Mouse (Mus musculus) brown adipose tissue, adult 24 weeks (tissue): ENCODE measurements around the gene Tns3. TPM values are rescaled to one million over a fixed set of nuclear protein-coding genes. Genes with fewer than 3 reads are reported as not detected.

ENCODE experiments used
- H3K27ac ChIP-seq: fragments of 200-500 bp; replicated peaks from 2 replicates; pipeline ENCODE4 v1.5.1; 2012; ENCODE audit warnings: low read depth, mild to moderate bottlenecking, low read length
- H3K4me1 ChIP-seq: fragments of 200-500 bp; 2 replicates; pipeline ENCODE4 v1.6.1; 2012; ENCODE audit warnings: low read length, mixed read lengths; ENCODE audit not compliant: control insufficient read depth, insufficient read depth, insufficient read length
- H3K4me3 ChIP-seq: fragments of 200-500 bp; 2 replicates; pipeline ENCODE4 v1.5.1; 2012; ENCODE audit warnings: low read depth, mild to moderate bottlenecking, low read length, moderate library complexity; ENCODE audit not compliant: insufficient read depth
- polyA plus RNA-seq: library from polyadenylated mRNA; stranded (reverse); fragments of >200 nt; gene quantifications from 2 replicates; pipeline ENCODE4 v1.2.4, GENCODE M21; 2012; ENCODE audit not compliant: missing spikeins, insufficient read depth, insufficient read length

The Tns3 gene
- polyA plus RNA-seq, 1 experiment = 3.0 TPM

DNA sequence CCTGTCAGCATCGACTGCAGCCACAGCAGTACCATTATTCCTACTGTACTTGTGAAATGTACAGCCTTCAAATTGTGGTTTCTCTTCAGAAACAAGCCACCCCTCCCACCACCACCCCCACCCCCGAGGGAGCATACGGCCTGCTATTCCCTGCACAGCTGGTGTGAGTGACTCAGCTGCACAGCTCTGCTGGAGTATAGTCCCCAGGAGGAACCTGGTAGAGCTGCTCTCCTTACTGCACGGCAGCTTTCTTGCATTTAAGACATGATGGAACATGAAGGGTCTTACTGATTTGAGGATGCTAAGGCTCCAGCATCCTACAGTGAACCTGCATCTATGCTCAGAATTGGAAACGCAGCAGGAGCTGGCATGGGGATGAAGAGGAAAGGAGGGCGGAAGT is 176.1 kb downstream of the Tns3 start:
- Histone ChIP-seq H3K4me3 (no peak overlapping the region), H3K27ac (no peak overlapping the region)

DNA sequence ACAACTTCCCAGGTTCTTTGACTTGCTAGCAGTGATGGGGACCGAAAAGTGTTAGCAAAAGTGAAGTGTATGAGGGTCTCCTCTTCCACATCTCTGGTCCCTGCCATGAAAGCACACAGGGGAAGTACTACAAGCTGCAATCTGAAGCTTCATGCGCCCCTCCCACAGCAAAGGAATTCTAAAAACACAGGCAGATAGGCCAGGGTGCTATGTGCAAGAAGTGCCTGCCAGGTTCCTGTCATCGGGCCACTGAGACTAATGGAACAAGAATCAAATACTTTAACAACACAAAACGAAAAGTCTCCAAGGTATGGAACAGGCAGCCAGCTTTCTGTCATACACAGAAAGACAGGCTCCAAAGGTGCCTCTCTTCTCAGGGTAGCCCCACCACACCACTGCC is 177.8 kb downstream of the Tns3 start:
- H3K4me3 ChIP-seq = no peak overlapping the region
- H3K4me1 ChIP-seq = no peaks in the 10 kb centered on the region; the same call in 1 of the 2 replicates
- no peak overlapping the region for H3K27ac ChIP-seq

More for the DNA sequence above, 176.1 kb downstream of the Tns3 start:
- H3K4me1 ChIP-seq = no peaks in the 10 kb centered on the region; the same call in 1 of the 2 replicates

DNA sequence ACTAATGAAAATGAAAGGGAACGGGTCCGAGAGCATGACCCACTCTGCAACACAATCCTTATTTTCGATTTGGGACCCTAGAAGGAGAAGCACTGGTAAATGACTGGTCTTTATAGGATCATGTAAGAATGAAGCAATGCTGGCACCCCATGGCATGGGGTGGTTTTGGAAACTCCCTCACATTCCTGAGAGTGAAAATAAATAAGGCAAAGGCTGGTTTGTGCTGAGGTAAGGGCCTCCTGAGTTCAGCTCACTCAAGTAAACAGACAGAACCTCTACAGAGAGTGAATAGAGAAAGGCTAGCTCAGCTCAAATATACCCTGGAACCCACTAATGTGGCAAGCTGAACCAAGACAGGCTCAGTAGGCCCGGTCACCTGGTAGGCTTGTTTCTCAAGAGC is 179.8 kb downstream of the Tns3 start:
- Histone ChIP-seq H3K4me3 (no peak overlapping the region), H3K4me1 (no peaks in the 10 kb centered on the region; the same call in 1 of the 2 replicates), H3K27ac (no peak overlapping the region)

DNA sequence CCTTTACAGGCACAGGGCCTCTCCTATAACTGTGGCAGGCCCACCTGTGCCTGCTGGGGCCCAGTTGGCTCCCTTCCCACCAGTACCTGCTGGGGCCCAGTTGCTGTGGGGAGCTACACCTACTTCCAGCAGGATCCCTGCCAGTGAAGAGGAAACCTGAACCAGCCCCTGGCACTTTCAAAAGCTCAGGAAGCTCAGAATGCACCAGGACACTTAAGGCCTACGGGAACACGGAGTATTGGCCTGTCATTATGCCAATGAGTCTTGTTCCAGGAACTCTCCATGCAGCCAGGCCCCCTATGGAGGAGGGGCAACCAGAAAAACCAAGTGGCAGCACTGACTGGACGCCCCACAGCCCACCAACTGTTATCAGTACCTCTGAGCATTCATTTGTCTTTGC is 181.6 kb downstream of the Tns3 start:
- Histone ChIP-seq H3K4me1 (no peaks in the 10 kb centered on the region; the same call in 1 of the 2 replicates), H3K4me3 (no peak overlapping the region), H3K27ac (no peak overlapping the region)

DNA sequence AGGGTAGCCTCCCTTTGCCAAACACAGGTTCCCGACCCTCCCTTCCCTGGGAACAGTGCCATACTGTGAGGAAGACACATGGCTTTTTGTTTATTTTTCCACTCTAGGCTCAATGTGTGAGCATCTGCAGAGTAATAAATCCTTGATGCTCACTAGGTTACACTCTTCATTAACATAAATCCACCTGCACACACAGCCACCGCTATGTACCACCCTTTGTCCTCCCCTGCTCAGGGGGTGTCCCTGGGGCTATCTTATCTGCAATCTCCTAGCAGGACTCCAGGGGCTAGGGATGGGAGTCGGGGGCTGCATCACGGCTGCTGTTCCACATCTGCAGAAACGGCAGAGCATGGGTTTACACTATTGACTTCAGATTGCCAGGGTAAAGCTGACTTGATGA is 182.4 kb downstream of the Tns3 start:
- Histone ChIP-seq H3K4me3 (no peak overlapping the region), H3K4me1 (no peaks in the 10 kb centered on the region; the same call in 1 of the 2 replicates), H3K27ac (no peak overlapping the region)

DNA sequence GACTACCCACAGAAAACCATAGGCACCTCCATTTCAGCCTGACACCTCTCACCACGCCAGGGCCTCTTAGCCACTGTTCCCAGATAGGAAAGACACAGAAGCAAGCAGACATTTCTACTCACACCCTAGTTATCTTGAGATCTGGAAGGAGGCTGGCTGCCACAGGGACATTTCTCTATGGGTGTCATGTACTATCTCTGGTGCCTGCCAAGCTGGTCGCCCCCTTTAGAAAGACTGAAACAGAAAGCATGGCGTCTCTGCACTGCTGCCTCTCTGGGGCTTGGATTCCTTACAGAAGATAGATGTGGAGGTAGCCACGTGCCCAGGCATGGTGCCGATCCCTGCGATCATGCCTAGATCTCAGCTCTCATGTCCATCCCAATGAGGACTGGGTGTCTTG is 182.8 kb downstream of the Tns3 start:
- no peaks in the 10 kb centered on the region for H3K4me1 ChIP-seq
- H3K4me3 ChIP-seq = no peak overlapping the region
- H3K27ac ChIP-seq = no peak overlapping the region

DNA sequence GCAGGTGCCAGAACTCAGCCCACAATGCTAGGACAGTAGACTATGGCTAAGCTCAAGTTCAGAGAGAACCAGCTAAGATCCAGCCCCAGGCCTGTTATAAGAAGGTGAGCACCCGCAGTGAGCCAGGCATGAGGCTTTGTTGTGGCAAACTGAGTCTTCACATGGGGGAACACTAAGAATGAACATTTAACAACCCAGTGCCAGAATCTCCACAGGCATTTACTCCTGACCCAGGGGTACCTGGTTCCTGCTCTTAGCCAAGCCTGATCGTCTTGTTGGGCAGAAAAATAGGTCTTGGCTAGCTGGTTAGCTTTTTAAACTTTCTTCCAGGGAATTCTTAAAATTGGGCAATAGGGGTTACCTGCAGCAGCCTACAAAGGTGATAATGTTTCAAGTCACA is 184.5 kb downstream of the Tns3 start:
- Histone ChIP-seq H3K4me1 (no peaks in the 10 kb centered on the region), H3K27ac (no peak overlapping the region), H3K4me3 (no peak overlapping the region)

DNA sequence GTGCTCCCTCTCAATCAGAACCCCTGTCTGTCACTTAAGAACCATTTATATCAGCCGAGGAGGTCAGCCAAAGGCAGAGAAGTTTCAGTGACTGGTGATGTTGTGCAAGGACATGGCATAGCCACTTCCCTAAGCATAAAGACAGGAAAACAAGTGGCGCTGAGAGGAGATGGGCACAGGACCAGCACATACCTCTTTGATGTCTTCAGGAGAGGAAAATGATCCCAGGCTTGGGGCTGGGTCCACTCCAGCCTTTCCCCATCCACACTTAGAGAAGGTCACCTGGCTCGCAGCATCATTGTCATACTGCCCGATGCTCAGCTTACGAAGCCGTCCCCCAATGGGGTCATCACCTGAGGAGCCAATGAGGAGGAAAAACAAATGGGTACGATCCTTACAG is 185.0 kb downstream of the Tns3 start:
- H3K27ac ChIP-seq = no peak overlapping the region
- no peak overlapping the region for H3K4me3 ChIP-seq
- H3K4me1 ChIP-seq = no peaks in the 10 kb centered on the region

DNA sequence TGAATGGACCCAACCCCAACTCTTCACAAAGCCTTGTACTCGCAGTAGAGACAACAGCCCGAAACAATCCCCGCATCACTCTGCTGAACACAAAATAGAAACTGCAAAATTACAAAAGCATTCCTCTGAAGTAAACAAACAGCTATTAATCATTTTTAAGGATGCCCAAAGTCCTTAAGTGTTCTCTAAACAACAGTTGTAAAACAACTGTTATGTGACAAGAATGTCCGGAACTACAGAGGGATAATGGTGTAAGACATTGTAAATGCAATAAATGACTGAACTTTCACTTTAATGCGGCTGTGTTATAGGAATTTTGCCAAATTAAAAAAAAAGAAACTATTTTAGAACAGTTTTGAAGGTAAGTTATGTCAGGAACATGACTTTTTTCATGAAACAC is 190.7 kb downstream of the Tns3 start:
- no peak overlapping the region for H3K4me3 ChIP-seq
- no peak overlapping the region for H3K27ac ChIP-seq
- no peaks in the 10 kb centered on the region for H3K4me1 ChIP-seq

DNA sequence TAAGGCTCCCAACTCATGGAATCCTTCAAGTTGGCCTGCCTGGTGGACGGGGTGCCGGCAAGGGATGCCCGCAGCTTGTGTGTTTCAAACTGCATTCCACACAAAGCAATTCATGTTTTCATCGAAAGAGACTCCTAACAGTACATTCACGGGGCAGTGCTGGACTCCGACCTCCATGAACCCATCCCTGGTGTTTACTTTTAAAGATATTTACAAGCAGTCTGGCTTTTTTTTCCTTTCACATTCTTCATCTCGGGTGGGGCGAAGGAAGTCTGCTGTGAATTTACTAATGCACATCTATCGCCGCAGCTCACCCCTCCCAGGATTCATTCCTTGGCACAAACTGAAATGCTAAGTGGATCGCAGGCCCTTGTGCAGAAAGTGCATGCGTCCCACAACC is 191.9 kb downstream of the Tns3 start:
- H3K4me1 ChIP-seq = no peaks in the 10 kb centered on the region
- no peak overlapping the region for H3K4me3 ChIP-seq
- H3K27ac ChIP-seq = no peak overlapping the region

DNA sequence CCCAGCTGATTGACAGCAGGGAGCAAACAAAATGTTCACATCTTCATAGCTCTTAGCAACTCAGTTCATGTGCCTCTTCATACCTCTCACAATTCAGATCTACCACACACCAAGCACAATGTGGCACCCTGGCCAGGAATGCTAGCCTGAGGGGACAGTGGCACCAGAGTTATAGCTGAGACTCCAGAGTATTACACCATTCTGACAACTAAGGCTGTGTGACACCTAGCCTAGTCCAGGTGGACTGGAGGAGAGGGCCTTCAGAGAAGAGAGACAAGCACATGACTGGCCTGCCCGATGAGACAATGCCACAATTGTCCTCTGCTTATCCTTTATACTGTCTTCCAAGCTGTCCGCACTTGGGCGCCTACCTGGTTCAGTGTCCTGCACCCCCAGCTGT is 192.8 kb downstream of the Tns3 start:
- Histone ChIP-seq H3K4me3 (no peak overlapping the region), H3K4me1 (no peaks in the 10 kb centered on the region), H3K27ac (no peak overlapping the region)

DNA sequence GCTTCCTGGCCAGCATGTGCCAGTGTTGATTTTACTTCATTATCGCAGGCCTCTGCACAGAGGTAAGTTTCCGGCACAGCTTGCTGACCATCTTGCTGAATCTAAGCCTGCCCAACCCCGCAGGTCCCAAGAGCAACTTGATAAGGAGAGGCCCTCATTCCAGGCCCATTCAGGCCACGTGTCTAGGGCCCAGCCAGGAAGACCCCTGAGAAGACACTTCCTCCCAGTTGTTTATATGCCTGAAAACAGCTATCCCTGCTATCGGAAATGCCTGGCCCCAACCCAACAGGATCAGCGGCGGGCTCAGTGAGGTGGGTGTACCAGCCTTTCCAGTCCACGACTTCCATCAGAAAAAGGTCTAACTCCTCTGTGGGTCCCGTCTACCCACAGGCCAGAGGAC is 194.8 kb downstream of the Tns3 start:
- no peak overlapping the region for H3K4me3 ChIP-seq
- H3K4me1 ChIP-seq = no peaks in the 10 kb centered on the region
- H3K27ac ChIP-seq = no peak overlapping the region

DNA sequence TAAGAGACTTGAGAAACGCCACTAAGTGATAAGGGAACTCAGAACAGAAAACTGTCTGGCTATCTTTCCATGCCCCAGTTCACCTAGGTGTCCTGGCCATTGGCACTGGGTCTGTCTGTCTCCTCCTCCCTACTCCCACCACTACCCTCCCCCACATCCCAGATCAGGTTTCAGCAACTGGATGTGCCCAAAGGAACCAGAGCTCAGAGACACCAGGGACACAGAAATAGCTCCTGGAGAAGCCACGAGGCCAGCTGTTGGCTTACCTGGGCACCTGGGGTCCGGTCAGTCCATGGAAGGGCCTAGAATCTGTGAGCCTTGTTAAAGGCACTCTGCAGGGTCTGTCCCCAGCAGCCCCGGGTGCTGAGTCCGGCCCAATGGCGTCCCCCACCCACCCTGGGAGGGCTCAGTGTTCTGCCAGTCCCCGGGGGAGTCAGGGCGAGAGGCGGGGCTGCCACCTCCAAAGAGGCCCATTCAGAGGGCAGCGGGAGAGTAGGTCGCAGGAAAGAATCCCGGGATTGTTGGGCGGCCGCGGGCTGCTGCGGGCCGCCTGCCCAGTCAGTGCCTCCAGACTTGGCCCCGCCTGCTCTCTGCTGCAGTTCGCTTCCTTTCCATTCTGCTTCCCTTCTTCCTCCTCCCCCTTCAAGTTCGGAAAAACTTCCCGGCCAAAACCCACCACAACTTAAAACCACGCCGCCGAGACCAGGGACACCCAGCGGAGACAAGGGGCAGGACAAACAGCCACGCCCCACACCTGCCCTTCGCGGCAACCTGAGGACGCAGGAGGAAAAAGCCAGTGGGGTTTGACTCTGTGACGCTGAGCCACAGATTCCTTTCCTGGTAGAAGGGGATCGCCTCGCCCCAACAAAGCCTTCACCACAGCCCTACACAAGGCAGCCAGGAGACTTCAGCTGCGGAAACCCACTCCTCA is 195.9 kb downstream of the Tns3 start:
- Histone ChIP-seq H3K4me1 (no peaks in the 10 kb centered on the region; the same call in 1 of the 2 replicates), H3K27ac (no peak overlapping the region), H3K4me3 (peak overlapping the region; percentile 56)

DNA sequence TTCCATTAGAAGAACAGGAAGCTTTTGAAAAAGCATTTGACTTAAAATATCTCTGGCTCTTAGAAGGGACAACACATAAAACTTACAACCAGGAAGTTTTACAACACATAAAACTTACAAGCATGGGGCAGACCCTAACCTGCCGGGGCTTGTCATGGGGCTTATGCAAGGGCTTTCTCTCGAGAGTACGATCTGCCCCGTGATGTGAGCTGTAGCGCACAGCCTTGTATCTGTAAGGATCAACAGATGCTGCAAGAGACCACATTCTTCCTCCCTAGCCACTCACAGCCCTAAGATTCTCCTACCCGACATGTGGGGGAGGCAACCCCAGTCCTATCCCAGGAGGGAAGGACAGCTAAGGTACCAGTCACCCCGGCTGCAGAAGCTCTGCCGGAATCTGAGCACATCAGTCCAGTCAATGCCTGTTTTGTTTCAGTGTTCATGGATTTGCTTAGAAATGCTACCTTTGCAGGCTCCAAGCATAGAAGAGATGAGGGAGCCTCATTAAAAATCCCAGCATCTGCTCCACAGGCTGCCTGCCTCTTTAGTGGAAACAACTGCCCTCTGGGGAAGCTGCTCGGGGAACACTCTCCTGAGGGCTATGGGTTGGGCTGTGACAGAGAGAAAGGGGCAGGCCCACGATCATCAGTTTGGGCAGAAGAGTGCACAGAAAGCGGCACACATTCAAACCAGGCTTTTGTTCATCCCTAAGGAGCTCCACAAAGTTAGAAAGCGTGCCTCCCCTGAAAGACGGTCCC is 196.8 kb downstream of the Tns3 start:
- no peak overlapping the region for H3K27ac ChIP-seq
- H3K4me3 ChIP-seq = peak overlapping the region; percentile 56
- H3K4me1 ChIP-seq = no peaks in the 10 kb centered on the region; the same call in 1 of the 2 replicates

DNA sequence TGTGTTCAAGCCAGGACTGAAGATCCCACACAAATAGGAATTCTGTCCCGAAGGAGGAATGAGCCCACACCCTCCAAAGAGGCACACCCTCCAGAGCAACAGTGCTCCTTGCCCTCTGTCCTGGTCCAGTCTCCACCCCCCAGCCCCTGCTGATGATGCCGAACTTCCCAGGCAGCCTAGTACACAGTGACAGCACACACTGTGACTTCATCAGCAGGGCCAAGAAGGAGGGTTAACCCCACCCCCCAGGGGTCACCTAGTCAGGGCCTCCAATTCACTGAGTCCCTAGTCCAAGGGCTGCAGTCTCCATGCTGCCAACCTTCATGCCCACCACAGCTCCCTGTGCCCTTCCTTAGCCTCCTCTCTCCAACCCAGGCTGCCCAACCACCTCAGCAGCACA is 200.5 kb downstream of the Tns3 start:
- H3K27ac ChIP-seq = no peak overlapping the region
- H3K4me1 ChIP-seq = no peaks in the 10 kb centered on the region; the same call in 1 of the 2 replicates
- H3K4me3 ChIP-seq = no peak overlapping the region
